Mouse (Mus musculus) cerebral cortex, adult 2 months (tissue): ENCODE measurements around the gene Atp6v1e2.

Experiments
- WGBS: fragments of 180-500 bp; shearing (Covaris S2); methylation state at CpG from one replicate; pipeline ENCODE4 v1.1.7; 2018; 5-methylcytosine and 5-hydroxymethylcytosine counted together

Gene Atp6v1e2

DNA sequence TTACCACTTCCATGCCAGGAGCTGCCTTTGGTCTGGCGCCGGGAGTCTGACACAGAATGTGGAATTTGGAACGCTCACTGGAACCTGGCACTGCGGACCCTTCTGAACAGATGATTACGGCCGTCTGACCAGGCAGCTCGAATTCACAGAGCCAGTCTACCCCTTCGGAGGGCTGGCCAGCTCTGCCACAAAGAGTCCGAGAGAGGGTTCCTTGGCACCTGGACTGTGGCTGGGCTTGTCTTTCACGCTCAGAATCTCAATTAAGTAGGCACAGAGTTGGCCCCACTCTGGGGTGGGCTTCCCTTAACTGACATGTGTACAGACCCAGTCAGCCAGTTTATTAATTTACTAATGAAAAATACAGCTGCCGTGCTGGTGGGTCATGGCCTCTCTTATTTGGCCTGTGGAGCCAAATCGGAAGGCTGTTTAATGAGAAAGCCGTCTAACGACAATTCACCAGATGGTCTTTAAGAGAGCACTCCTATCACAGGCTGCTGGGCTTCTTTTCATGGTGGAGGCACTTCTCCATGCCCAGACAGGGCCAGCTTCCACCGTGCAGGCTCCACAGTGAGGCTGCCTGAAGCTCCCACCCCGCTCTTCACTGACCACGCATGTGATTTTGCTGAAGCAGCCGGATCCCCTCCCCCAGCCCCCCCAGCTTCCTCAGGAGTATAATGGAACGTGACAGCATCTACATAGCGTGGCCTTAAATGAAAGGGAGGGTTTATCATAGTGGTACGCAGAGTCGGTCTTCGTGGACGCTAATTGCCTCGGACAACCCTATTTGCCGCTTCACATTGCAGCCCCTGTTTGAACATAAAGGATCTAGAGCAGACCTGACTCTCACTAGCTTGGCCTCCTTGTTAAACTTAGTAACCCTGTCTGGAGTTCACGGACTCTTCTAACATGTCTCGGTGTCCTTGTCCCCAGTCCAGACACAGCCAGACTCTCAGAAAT is at the start of gene Atp6v1e2:
Atp6v1e2 (minus strand) TSS at position 58 of the 957 bp plus-strand sequence.
- 65% methylated on average over 28 of the region's 28 CpGs for WGBS

DNA sequence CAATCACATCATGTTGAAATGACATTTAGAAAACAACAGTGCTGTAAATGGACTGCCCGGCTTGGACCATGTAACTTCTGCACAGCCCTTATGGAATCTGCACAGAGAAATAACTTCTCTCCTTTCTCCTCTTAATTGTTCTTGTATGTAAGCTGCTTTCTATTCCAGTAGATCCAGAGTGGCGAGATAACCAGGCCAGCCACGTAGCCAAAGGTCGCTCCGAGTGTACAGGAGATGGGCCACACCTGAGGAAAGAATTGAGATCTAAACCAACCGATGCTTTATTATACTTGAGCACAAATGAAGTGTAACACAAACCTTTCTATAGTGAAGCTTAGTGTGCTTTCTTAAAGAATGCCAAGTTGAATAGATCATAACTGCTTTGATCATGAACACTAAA is 49.6 kb upstream of the Atp6v1e2 start:
- WGBS, result 94% methylated on average over 6 of the region's 6 CpGs

DNA sequence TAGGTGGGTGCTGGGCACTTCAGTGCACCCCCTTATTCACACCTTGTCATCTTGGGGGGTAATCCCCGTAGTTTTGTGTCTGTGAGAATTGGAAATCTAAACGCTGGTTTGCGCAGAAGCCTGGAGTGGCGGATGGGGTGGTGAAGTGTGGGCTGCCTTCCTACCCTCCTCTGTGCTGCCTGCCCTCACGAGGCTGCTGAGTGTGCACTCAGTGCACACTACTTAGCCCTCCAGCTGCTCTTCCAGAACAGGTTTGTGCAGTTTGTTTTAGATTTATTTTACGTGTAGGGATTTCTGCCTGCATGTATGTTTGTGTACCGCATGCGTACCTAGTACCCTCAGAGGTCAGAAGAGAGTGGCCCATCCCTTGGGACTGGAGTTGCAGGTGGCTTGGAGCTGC is 43.6 kb upstream of the Atp6v1e2 start:
- 78% methylated on average over 8 of the region's 8 CpGs for WGBS

DNA sequence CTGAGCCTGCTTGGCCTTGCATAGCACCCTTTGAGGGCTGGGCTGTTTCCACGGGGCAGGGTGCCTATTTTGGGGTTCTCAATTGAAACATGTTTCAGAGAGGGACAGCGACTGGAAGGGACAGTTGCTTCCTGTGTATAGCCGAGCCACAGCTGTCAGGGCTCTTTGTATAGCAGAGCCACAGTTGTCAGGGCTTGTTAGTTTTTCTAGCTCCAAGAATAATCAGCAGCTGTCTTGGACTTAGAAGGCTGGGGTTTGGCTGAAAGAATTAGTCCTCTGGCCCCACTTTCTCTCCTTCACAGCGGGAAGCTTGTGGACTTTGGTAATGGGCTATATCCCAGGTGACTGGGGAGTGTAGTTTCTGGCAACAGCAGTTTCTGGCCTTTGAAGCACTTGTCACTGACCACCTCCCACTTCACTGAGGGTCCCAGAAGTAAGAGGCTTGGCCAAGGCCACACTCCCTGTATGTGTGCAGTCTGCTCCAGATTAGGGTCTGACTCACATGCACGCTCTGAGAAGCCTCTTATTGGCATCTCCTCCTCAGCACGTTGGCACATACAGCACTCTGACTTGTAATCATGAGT is 41.0 kb upstream of the Atp6v1e2 start:
- WGBS, result 40% methylated on average over 6 of the region's 6 CpGs

DNA sequence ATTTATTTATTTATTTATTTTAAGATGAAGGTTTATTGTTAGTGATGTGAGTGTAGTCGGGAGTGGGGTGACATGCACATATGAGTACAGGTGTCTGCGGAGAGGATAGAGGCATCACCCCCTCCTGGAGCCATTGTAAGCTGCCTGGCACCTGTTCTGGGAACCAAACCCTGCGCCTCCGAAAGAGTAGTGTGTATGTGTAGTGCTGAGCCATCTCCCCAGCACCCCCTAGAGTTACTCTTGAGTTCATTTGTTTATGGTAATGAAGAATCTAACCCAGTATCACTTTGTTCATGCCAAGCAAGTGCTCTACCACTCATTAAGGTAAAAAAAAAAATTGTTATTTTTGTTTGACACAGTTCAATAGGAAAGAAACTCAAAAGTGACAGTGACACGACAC is 40.5 kb upstream of the Atp6v1e2 start:
- WGBS, result 70% methylated on average over 5 of the region's 5 CpGs

DNA sequence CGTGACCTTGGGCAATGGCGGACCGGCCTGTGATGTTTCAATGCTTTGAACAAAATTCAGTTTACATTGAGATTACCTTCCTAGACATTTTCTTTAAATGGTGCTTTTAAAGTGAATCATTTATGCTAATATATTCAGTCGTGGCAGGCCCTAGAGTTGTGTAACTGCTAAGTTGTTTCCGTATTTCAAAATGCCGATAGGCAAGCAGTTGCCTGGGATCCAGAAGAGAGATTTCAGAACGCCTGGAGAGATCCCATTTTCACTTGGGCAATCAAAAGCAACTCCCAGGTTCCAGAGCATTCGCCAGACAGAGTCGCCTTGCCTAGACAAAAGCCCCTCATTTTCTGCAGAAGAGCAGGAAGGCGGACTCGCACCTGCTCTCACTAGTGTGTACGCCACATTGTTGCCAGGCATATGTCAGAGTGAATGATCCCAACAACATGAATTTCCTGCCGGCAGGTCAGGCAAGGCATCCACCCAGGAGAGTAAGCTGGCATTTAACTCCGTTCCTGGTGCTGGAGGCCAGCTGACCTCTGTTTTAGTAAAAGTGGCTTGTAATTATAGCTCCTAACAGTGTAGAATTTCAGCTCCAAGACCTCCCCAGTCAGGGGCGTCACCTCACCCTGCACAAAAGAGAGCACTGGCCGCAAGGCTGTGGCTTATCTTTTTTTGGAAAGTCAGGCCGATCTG is 38.9 kb upstream of the Atp6v1e2 start:
- 66% methylated on average over 17 of the region's 17 CpGs for WGBS

DNA sequence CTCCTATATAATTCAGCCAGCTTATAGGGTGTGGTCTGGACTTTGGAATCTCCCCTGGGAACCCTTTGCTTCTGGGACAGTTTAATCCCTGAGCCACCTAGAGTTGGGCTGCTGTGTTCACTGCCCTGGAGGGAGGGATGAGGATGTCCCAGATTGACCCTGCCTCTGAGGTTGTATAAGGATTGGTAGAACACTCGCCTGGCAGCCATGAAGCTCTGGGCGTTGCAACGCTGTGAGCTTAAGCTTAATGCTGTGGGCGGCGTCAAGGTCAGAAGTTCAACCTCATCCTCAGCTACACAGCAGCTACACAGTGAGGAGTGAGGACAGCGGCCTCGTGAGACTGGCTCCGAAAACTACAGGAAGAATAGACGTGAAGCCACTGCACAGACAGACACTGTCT is 34.8 kb upstream of the Atp6v1e2 start:
- 72% methylated on average over 9 of the region's 9 CpGs for WGBS

DNA sequence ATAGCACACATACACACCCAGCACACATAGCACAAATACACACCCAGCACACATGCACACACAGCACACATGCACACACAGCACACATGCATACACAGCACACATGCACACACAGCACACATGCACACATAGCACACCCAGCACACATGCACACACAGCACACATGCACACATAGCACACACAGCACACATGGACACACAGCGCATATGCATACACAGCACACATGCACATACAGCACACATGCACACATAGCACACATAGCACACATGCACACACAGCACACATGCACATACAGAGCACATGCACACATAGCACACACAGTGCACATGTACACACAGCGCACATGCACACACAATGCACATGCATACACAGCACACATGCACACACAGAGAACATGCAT is 34.0 kb upstream of the Atp6v1e2 start:
- 100% methylated on average over 2 of the region's 2 CpGs for WGBS

DNA sequence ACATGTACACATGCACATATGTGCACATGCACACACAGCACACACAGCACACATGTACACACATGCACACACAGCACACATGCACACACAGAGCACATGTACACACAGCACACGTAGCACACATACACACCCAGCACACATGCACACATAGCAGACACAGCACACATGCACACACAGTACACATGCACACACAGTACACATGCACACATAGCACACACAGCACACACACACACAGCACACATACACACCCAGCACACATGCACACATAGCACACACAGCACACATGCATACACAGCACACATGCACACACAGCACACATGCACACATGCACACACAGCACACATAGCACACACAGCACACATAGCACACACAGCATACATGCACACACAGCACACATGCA is 33.5 kb upstream of the Atp6v1e2 start:
- 100% methylated on average over 1 of the region's 1 CpGs for WGBS

DNA sequence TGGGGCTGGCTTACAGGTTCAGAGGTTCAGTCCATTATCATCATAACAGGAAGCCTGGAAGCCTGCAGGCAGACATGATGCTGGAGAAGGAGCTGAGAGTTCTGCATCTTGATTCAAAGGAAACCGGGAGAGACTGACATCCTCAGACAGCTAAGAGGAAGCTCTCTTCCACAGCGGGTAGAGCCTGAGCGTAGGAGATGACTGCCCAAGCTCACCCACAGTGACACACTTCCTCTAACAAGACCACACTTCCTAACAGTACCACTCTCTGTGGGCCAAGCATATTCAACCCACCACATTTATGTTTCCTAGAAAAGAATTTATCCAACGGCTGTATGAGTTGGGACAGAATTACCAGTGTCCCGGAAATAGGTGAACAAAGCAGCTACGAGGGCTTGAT is 30.8 kb upstream of the Atp6v1e2 start:
- 66% methylated on average over 6 of the region's 6 CpGs for WGBS

DNA sequence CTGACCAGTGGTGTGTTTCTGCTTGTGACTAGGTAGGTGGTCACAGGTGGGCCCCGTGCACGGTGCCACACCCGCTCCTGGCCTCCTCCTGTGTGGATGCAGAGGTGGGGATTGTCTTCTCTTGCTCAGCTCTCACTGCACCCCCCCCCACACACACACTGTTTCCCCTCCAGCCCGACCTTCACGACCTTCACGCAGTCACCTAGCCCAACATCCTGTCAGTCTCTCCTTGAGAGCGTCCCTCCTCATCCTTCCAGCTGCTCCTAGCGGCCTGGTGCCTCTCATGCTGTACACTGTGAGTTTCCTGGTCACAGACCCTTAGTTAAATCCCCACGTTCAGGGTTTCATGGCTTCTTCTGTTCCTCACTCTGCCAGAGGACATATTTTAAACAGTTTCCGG is 28.7 kb upstream of the Atp6v1e2 start:
- WGBS, result 78% methylated on average over 10 of the region's 10 CpGs

DNA sequence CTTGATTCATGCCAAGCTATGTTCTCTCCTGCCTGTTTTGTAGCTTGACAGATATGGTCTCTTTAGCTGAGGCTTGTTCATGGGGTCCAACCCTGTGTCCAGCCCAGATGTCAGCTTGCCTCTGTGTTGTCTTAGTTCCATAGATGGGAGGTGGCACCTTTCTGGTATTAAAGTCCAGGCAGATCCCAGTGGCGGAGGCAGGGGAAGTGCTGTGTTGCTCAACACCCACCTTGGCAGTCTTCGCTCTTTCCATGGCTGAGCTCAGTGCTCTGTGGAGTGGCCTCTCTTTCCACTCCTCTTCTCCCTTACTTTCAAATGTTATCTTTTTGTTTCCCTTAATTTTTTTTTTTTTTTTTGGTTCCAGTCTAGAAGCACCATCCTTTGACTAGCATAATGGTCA is 25.4 kb upstream of the Atp6v1e2 start:
- 87% methylated on average over 2 of the region's 2 CpGs for WGBS

DNA sequence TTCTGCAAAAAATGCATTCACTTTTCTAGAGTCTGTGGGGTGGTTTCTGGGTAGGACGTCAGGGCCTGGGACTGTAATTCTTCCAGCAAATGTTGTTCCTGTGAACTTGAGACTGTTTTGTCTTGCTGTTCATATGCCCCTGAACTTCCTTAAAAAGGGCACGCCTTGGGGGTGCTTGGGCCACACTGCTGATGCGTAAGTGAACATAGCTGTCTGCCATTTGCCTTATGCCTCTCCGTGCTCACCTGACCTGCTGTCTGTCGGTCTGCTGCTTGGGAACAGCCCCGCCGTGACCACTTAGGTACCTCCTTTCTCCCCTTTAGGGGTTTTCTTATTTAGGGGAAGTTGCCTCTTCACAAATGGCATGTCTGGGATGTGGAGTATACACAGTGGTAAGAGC is 24.2 kb upstream of the Atp6v1e2 start:
- 93% methylated on average over 7 of the region's 7 CpGs for WGBS

DNA sequence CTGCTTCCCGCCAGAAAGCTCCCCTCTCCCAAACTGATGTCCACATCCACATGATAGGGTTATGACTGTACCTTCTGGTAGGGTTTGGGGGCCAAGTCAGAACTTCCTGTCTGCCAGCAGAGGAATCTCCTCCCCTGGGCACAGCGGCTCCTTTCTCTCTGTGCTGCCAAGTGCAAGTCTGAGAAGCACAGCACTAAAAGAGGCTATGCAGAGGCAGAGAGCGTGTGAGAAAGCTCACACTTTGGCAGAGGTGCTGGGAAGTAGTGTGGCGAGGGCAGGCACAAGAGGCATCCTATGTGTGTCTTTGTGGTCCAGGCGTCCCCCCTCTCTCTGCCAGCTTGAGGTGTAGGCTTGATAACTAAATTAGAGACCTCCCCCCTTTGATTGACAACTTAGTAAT is 23.3 kb upstream of the Atp6v1e2 start:
- 43% methylated on average over 5 of the region's 5 CpGs for WGBS

DNA sequence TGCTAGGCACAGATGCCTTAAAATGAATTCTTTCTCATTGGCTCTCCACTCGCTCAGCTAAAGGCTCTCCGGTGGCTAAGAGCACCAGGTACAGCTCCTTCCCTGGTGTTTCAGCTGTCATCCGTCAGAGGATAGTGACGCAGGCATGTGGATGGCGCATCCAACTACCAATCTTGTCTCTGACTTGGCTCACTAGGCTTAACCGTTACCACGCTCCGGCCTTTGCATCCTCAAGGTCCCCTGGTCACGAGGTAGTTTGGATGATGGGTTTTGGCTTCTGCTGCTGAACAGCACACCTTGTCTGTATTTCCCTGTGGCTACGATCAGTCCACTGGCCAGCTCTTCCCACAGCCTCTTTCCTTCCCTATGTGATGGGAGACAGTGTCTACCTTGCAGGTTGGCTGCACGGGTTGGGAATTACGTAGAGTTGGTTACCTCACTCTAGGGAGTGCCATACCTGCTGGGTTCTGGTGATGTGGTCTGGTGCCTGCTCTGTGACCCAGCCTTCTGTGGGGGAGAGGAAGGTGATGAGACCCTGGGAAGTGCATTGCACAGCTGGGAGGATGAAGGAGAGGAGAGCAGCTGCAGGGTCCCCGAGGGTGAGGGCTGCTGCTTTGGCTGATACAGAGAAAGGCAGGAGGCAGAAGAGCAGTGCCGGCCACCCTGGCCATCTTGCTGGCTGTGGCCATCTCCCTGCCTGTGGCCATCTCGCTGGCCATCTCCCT is 22.5 kb upstream of the Atp6v1e2 start:
- WGBS, result 92% methylated on average over 15 of the region's 15 CpGs

DNA sequence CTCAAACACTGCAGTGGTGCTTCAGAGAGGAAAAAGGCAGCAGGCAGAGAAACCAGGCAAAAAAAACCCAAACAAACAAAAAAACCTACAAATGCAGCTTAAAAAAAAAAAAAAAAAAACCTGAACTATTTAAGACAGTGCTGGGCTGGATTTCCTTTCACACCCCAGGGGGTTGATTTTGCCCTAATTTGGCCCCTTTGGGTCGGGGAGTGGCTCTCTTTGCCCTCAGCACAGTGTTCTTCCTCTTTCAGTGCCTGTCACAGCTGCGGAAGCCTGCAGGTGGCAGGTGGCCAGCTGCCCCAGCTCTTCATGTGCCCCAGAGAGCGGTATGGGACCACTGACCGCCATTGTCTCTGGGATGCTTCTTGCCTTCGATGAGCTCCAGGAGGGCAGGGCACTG is 21.9 kb upstream of the Atp6v1e2 start:
- 48% methylated on average over 5 of the region's 5 CpGs for WGBS

DNA sequence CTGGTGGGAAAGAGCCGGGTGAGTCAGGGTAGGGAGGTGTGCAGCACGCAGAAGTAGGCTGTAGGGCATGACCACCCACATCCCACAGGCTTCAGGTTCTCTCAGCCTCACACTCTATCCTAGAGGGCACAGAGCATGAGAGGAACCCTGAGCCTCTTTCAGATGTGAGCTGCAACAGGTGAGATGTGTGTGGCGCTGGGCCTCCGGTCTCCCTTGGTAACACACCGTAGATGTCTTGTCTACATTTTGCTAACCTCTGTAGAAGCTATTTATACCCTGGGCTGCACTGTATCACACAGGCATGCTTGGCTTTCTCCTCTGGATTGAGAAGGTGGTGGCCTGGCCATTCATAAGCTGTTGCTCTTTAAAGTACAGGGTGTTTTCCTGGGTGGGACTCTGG is 20.9 kb upstream of the Atp6v1e2 start:
- 70% methylated on average over 5 of the region's 5 CpGs for WGBS

DNA sequence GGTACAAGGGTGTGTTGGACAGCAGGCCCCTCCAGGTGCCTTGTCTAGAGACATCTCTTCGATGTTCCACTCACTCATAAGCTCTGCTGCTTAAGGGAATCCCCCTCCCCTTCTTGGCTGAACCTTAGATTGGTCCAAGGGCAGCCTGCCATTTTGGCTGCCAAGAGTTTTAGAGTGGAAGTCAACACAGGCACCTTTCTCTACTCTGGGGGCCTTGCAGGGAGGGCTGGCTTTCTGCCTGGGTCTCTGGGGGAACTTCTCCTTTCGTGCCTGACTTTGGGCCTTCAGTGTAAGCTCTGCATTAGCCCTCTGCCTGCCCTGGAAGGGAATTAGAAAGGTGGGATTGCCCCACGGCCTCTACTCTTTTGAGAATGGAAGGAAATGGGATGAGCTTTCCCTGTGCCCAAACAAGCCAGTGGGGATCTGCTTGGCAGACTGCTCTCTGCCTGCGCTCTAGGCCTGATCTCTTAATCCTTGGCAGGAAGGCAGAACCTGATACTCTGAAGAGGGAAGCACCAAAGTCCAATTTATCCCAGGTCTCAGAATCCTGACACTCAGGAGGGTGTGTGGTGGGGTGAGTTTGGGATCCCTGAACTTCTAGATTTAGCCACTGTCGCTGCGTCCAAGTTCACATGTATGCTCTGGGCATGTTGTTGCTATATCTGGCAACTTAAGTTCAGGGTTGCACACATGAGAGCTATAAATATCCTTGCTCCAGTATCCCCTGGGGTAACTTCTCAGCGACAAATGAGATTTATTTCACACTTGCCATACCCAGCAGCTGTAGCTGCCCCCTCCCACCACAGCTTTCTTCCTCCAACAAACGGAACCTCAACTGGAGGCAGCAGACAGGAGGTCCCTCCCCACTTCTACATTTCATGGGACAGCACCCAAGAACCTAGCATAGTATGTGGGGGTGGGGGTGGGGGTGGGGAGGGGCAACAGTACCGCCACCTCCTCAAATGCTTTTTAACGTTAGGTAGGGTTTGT is 20.1 kb upstream of the Atp6v1e2 start:
- 65% methylated on average over 10 of the region's 10 CpGs for WGBS

DNA sequence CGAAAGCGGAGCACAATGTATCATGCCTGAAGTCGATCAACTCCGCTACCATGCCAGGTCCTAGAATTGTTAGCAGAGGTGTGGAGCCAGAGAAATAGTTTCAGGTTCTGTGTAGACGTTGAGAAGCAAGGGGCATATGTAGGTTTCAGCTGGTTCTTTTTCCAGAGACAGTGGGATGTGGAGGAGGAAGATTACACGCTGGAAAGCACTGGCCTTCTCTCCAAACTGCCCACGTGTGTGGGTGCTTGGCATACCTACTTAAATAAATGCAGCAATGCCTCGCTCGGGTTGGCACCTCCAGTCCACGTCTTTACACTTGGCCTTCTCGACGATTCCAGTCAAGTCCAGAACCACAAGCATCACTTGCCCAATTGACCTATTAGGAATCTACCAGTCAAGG is 19.4 kb upstream of the Atp6v1e2 start:
- 49% methylated on average over 12 of the region's 12 CpGs for WGBS

DNA sequence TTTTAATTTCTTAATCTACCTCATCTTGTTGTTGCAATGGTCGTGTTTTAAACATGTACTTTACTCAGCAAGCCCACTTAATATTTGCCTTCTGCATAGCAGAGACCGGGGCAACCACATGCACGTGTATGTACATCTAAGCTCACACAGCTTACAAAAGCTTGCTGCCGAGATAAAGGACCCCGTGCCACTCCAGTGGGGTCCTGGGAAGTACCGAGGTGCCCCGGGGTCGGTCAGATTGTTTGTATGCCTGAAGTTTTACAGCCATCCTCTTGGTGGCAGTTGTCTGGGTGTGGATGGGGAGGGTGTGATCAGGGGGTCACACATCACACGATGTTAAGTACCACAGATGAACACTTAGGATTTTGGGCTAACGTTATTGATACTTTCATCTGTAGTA is 18.3 kb upstream of the Atp6v1e2 start:
- 74% methylated on average over 10 of the region's 10 CpGs for WGBS

DNA sequence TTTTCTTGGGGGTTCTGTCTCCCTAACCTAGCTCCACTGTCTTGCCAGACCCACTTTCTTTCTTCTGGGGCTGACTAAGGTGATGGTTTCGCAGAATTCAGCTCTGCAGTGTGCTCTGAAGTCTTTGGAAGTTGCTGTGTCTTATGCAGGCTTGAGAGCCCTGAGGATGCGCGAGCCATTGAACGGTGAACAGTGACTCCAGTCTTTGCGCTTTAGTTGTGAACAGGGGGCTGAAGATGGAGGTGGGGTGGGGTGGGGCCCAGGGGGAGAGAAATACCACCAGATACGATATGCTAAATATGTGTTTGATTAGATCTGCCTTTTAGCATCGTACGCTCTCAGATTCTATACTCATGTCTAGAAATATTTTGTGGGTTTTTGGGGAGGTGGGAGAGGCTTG is 17.4 kb upstream of the Atp6v1e2 start:
- 60% methylated on average over 8 of the region's 8 CpGs for WGBS
